Mouse (Mus musculus): ENCODE measurements around the gene Gm7861. TPM values are rescaled to one million over a fixed set of nuclear protein-coding genes. Genes with fewer than 3 reads are reported as not detected.
"Not testable (repeated sequence)": the region's sequence is repeated elsewhere in the genome, so short reads cannot be mapped to it uniquely, and the experiment has no call there.

Gene Gm7861
- total RNA-seq (2021): not detected

DNA sequence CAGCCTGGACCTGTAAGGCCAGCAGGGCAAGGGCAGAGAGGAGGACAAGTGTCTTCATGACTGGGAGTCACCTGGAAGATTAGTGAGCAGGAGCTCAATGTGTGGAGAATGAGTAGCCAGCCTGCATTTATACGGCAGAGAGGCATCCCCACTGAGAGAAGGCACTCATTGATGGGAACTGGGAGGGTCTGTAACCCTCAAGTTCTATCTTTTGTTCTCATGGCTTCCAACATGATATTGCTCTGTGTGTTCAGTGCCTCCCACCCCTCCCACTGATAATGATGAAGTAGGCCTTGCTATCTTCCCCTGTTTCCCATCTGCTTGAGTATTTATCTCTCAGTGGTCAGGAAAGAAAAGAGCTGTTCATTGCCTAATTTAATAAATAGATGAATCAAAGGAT lies at the start of gene Gm7861:
Gene Gm7861, minus strand, starts transcription at position 101 of the 400 bp plus-strand sequence.
- DNase-seq: not testable (repeated sequence)

DNA sequence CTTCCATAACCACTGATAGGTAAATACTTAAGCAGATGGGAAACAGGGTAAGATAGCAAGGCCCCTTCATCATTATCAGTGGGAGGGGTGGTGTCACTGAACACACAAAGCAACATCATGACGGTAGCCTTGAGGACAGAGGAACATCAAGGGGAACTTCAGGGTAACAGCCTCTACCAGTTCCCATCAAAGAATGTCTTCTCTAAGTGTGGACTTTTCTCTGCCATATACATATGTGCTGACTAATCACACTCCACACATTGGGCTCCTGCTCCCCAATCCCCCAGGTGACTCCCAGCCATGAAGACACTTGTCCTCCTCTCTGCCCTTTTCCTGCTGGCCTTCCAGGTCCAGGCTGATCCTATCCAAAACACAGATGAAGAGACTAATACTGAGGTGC lies 23.6 kb upstream of the Gm7861 start, which contains the start of gene Defa26:
Gene Defa26, plus strand, starts transcription at position 301 of the 400 bp plus-strand sequence.
- not testable (repeated sequence) for DNase-seq

DNA sequence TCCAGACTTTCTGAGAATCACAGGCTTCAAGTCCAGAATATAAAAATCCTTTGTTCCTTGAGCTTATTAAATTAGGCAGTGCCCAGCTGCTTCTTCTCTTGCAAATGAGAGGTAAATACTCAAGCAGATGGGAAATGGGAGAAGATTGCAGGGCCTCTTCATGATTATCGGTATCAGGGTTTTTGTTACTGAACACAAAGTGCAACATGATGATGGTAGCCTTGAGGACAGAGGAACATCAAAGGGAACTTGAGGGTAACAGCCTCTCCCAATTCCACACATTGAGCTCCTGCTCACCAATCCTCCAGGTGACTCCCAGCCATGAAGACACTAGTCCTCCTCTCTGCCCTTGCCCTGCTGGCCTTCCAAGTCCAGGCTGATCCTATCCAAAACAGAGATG lies 11.6 kb downstream of the Gm7861 start, which contains the start of gene Defa28:
Gene Defa28, plus strand, starts transcription at position 301 of the 400 bp plus-strand sequence.
- not testable (repeated sequence) for DNase-seq

DNA sequence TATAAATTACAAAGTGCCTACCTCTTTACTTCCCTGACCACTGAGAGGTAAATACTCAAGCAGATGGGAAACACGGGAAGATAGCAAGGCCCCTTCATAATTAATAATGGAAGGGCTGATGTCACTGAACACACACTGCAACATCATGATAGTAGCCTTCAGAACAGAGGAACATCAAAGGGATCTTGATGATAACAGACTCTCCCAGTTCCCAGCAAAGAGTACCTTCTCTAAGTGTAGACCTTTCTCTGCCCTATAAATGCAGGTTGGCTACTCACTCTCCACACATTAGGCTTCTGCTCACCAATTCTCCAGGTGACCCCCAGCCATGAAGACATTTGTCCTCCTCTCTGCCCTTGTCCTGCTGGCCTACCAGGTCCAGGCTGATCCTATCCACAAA lies 29.2 kb downstream of the Gm7861 start, which contains the start of gene Defa37:
Gene Defa37, plus strand, starts transcription at position 301 of the 400 bp plus-strand sequence.
- not testable (repeated sequence) for DNase-seq

Other genes starting within 250 kb of the Gm7861 start
- gene Defa2, start 216.0 kb downstream of the Gm7861 start, total RNA-seq (2021): not detected
- gene Defa33, start 202.7 kb downstream of the Gm7861 start, total RNA-seq (2021): not detected
- not detected for gene Defa36, start 167.1 kb downstream of the Gm7861 start, total RNA-seq (2021)
- not detected for gene Gm7849, start 137.9 kb downstream of the Gm7861 start, total RNA-seq (2021)
- gene Defa20, start 85.2 kb downstream of the Gm7861 start, total RNA-seq (2021): not detected
- not detected for gene Defa32, start 65.5 kb downstream of the Gm7861 start, total RNA-seq (2021)
- not detected for gene Defa37, start 29.1 kb downstream of the Gm7861 start, total RNA-seq (2021)
- not detected for gene Defa28, start 11.5 kb downstream of the Gm7861 start, total RNA-seq (2021)
- not detected for gene Defa26, start 23.7 kb upstream of the Gm7861 start, total RNA-seq (2021)
- not detected for gene Defa17, start 61.3 kb upstream of the Gm7861 start, total RNA-seq (2021)
- gene Defa34, start 71.3 kb upstream of the Gm7861 start, total RNA-seq (2021): not detected
- gene AY761184, start 109.1 kb upstream of the Gm7861 start, total RNA-seq (2021): not detected
- gene Defa24, start 140.0 kb upstream of the Gm7861 start, total RNA-seq (2021): not detected
- not detected for gene Defb50, start 229.0 kb upstream of the Gm7861 start, total RNA-seq (2021)
- not detected for gene Defb2, start 245.4 kb upstream of the Gm7861 start, total RNA-seq (2021)

Data from heart, postnatal 4 days (tissue).